Mouse (Mus musculus) hematopoietic stem cell, adult 5-6 weeks (primary cell): ENCODE data around the gene Akap2. TPM values are rescaled to one million over a fixed set of nuclear protein-coding genes. Genes with fewer than 3 reads are reported as not detected.

ENCODE experiments used
- ATAC-seq, 2 experiments: fragments of 125-278 bp in 1 of 2; replicated peaks in 1 of 2; 2 replicates each; pipeline ENCODE4 v1.8.0; 2016 to 2017; ENCODE audit warnings: inconsistent platforms in 2 of 2, mild to moderate bottlenecking in 2 of 2, moderate number of reproducible peaks in 2 of 2, low read depth in 1 of 2, moderate TSS enrichment in 1 of 2; ENCODE audit not compliant: low FRiP score in 2 of 2, poor library complexity in 2 of 2, severe bottlenecking in 2 of 2, insufficient read depth in 1 of 2, low TSS enrichment in 1 of 2
- total RNA-seq: library from RNA; stranded (forward); fragments of 172-1452, 232-1000 nt; gene quantifications from 2 replicates; pipeline ENCODE4 v1.2.3, GENCODE M21; 2017

The Akap2 gene
- total RNA-seq, 1 experiment from 2014 or later = under 0.01 TPM

DNA sequence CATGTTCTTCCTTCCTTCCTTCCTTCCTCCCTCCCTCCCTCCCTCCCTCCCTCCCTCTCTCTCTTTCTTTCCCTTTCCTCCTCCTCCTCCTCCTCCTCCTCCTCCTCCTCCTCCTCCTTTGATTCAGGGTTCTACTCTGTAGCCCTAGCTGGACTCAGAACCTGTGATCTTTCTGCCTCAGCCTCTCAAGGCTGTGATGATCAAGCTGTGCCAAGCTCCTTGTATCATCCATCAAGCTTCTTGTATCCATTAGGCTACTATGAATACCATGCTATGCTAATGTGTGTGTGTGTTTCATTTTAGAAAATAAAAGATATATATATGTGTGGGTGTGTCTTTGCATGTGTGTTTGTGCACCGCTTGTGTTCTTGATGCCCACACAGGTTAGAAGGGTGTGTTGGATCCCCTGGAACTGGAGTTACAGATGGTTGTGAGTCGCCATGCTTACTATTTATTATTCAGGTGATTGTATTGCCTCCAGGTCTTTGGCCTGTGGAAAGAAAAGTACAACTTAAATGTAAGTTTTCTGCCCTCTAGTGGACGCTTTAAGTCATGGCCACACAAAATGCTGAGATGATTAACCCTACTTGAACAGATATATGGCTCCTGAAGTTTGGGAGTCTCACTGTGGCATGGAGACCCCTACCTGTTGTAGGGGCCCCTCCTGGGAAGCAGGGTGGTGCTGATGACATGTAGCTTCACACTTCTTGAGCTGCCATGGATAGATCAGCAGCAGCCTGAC, 210.2 kb downstream of the Akap2 start:
- peak; percentile 22 to 56; a peak in 2 of 4 replicates for ATAC-seq

DNA sequence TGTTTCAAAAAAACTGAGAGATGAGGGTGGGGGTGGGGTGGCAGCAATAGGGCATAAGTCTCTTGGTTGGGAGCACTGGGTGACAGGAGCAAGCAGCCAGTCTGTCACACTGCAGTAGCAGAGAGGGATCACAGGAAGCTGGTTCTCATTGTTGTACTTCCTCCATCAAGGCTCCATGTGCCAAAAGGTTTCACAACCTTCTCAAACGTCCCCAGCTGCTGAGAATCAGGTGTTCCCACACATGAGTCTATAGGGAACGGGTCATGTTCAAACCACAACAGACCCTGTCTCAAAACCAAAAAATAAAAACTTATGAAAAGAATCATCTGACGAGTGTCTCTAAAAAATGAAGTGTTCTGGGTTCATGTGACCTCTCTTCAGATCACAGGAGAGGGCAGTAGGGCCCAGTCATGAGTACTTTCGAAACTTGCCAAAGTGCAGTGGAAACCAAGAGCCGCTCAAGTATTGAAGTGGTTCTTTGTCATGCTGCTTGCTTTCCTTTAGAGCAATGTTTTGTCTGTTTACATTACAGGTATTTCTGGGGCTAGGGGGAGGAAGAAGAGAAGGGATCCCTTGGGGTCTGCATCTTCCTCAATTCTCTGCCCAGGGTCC, 213.2 kb downstream of the Akap2 start:
- peak; percentile 62 to 71; a peak in 3 of 4 replicates for ATAC-seq

- ATAC-seq = no peak
Observed at GRCm38 (mm10) chr4:57934181-57934580, 216.7 kb downstream of the Akap2 start.

GRCm38 (mm10) chr4:57937292-57937691, 219.8 kb downstream of the Akap2 start:
- no peak for ATAC-seq

GRCm38 (mm10) chr4:57940631-57941030, 223.2 kb downstream of the Akap2 start:
- no peak for ATAC-seq

GRCm38 (mm10) chr4:57942892-57943291, 225.4 kb downstream of the Akap2 start:
- ATAC-seq = no peak

Other genes starting within 250 kb of the Akap2 start
- not detected in 2 replicates for gene Pakap, start 149.5 kb upstream of the Akap2 start, total RNA-seq
- gene D630039A03Rik, start 198.6 kb downstream of the Akap2 start, total RNA-seq = 2.4 and 3.1 TPM in 2 replicates
- gene Txn1, start 238.8 kb downstream of the Akap2 start, total RNA-seq = 169 and 188 TPM in 2 replicates